Mouse (Mus musculus) heart, postnatal 0 days (tissue): ENCODE measurements around the gene Nrl.
A peak's percentile ranks its signal among the peaks of the same experiment; 100 is the strongest.

Experiments
- CTCF ChIP-seq: IDR thresholded peaks from 2 replicates; pipeline ENCODE4 v1.5.1; 2016; ENCODE audit warnings: antibody characterized with exemption, control low read depth, low read depth
- EP300 ChIP-seq: IDR thresholded peaks from 2 replicates; pipeline ENCODE4 v1.6.1; 2016; ENCODE audit warnings: antibody characterized with exemption, low read depth

- TF ChIP-seq CTCF: peak; percentile 38
- peak; percentile 57 for TF ChIP-seq EP300
These were observed 35.0 kb upstream of the Nrl start, which contains the start of gene Dcaf11 for GRCm38 (mm10) chr14:55559799-55560201.
